Mouse (Mus musculus) left cerebral cortex, adult 6 months (tissue): ENCODE measurements around the gene Mef2d. TPM values are rescaled to one million over a fixed set of nuclear protein-coding genes. Genes with fewer than 3 reads are reported as not detected.

Experiments used
- long read RNA-seq, 2 experiments: library from polyadenylated mRNA; unstranded; transcript quantifications; one replicate each; pipeline ENCODE4 v2.0.0; 2019 to 2020
- polyA plus RNA-seq: library from polyadenylated mRNA; unstranded; fragments of <200 nt; fragmentation: Nextera tagmentation; gene quantifications from 2 replicates; pipeline ENCODE4 v1.2.3, GENCODE M21; 2021

Gene Mef2d
- polyA plus RNA-seq: 21.3 and 112 TPM in 2 replicates
- long read RNA-seq, experiment 1, full-length matches to known transcripts: 13 of 171 reads
- long read RNA-seq, experiment 1, partial matches to known transcripts: 51 of 171 reads
- long read RNA-seq, experiment 1, other reads (novel, unspliced or antisense): 107 of 171 reads
- long read RNA-seq, experiment 2, partial matches to known transcripts: 1 of 39 reads
- long read RNA-seq, experiment 2, other reads (novel, unspliced or antisense): 38 of 39 reads

GRCm38 (mm10) chr3:88141787-88142523, at the start of gene Mef2d:
Mef2d (plus strand) TSS chr3:88142372.

Other genes with a start within 250 kb of the Mef2d start
- gene Hdgf, start 236.1 kb upstream of the Mef2d start, polyA plus RNA-seq: 78.2 and 136 TPM in 2 replicates
- gene Mrpl24, start 222.9 kb upstream of the Mef2d start, polyA plus RNA-seq: 66.0 and 75.7 TPM in 2 replicates
- gene Isg20l2, start 212.1 kb upstream of the Mef2d start, polyA plus RNA-seq: 3.2 and 5.5 TPM in 2 replicates
- 8.7 and 9.4 TPM in 2 replicates for gene Rrnad1, start 211.7 kb upstream of the Mef2d start, polyA plus RNA-seq
- 12.9 and 20.4 TPM in 2 replicates for gene Crabp2, start 193.7 kb upstream of the Mef2d start, polyA plus RNA-seq
- gene Nes, start 171.3 kb upstream of the Mef2d start, polyA plus RNA-seq: 0.83 and 1.5 TPM in 2 replicates
- 169 and 175 TPM in 2 replicates for gene Bcan, start 142.1 kb upstream of the Mef2d start, polyA plus RNA-seq
- 14.7 and 18.6 TPM in 2 replicates for gene Hapln2, start 114.8 kb upstream of the Mef2d start, polyA plus RNA-seq
- gene Gpatch4, start 99.3 kb upstream of the Mef2d start, polyA plus RNA-seq: 17.8 and 18.1 TPM in 2 replicates
- 203 and 228 TPM in 2 replicates for gene Naxe, start 83.9 kb upstream of the Mef2d start, polyA plus RNA-seq
- gene Ttc24, start 64.1 kb upstream of the Mef2d start, polyA plus RNA-seq: not detected in 2 replicates
- gene Iqgap3, start 60.4 kb upstream of the Mef2d start, polyA plus RNA-seq: 0.18 and 0.29 TPM in 2 replicates
- not detected in 2 replicates for gene Rhbg, start 112.3 kb downstream of the Mef2d start, polyA plus RNA-seq
- not detected in 2 replicates for gene Gm38392, start 144.8 kb downstream of the Mef2d start, polyA plus RNA-seq
- gene Tsacc, start 154.6 kb downstream of the Mef2d start, polyA plus RNA-seq: 4.4 and 5.3 TPM in 2 replicates
- 165 and 195 TPM in 2 replicates for gene Cct3, start 154.7 kb downstream of the Mef2d start, polyA plus RNA-seq
- gene Glmp, start 182.7 kb downstream of the Mef2d start, polyA plus RNA-seq: 143 and 151 TPM in 2 replicates
- gene Tmem79, start 193.8 kb downstream of the Mef2d start, polyA plus RNA-seq: 2.0 and 2.1 TPM in 2 replicates
- gene Smg5, start 193.9 kb downstream of the Mef2d start, polyA plus RNA-seq: 8.0 and 9.2 TPM in 2 replicates
- 11.8 and 12.5 TPM in 2 replicates for gene Paqr6, start 222.2 kb downstream of the Mef2d start, polyA plus RNA-seq
- 0.42 and 0.59 TPM in 2 replicates for gene Bglap3, start 230.4 kb downstream of the Mef2d start, polyA plus RNA-seq
- gene Bglap2, start 236.3 kb downstream of the Mef2d start, polyA plus RNA-seq: 1.0 and 1.1 TPM in 2 replicates
- gene Bglap, start 242.1 kb downstream of the Mef2d start, polyA plus RNA-seq: not detected in 2 replicates